Mouse (Mus musculus) heart, adult 2 months (tissue): ENCODE data around the gene Zfpm1.

Source experiments
- CTCF ChIP-seq: fragments of 200-600 bp; IDR thresholded peaks from 2 replicates; pipeline ENCODE4 v1.8.1; 2022; ENCODE audit warnings: antibody characterized with exemption, mild to moderate bottlenecking, moderate library complexity
- EP300 ChIP-seq: fragments of 200-500 bp; IDR thresholded peaks from 2 replicates; pipeline ENCODE4 v1.6.1; 2011; ENCODE audit warnings: low read depth, low read length, control low read depth; ENCODE audit not compliant: insufficient read depth
- POLR2A ChIP-seq: fragments of 200-500 bp; IDR thresholded peaks from 2 replicates; pipeline ENCODE4 v1.6.1; 2011; ENCODE audit warnings: mild to moderate bottlenecking, low read depth, low read length, control low read depth; ENCODE audit not compliant: insufficient read depth

GRCm38 (mm10) chr8:122319708-122320075 is 37.8 kb downstream of the Zfpm1 start:
- no peak for TF ChIP-seq CTCF
- TF ChIP-seq EP300 = no peak
- no peak for TF ChIP-seq POLR2A
